Mouse (Mus musculus): ENCODE measurements around the gene Jazf1.

The Jazf1 gene

GRCm38 (mm10) chr6:52797252-52797800 is 271.1 kb downstream of the Jazf1 start:
- DNase-seq (ENCODE audit: low read depth, low spot score) = no peak

- DNase-seq (ENCODE audit: low read depth, low spot score) = no peak
Observed at GRCm38 (mm10) chr6:52796691-52797090, 271.7 kb downstream of the Jazf1 start.

GRCm38 (mm10) chr6:52796035-52796598 is 272.3 kb downstream of the Jazf1 start:
- no peak for DNase-seq (ENCODE audit: low read depth, low spot score)

- DNase-seq (ENCODE audit: low read depth, low spot score) = no peak
Observed at GRCm38 (mm10) chr6:52795029-52795841, 273.2 kb downstream of the Jazf1 start.

GRCm38 (mm10) chr6:52792455-52792854 is 276.0 kb downstream of the Jazf1 start:
- no peak for DNase-seq (ENCODE audit: low read depth, low spot score)

- no peak for DNase-seq (ENCODE audit: low read depth, low spot score)
Observed at GRCm38 (mm10) chr6:52790781-52791180, 277.6 kb downstream of the Jazf1 start.

- DNase-seq (ENCODE audit: low read depth, low spot score) = no peak
Observed at GRCm38 (mm10) chr6:52790316-52790715, 278.1 kb downstream of the Jazf1 start.

GRCm38 (mm10) chr6:52779546-52779945 is 288.9 kb downstream of the Jazf1 start:
- DNase-seq (ENCODE audit: low read depth, low spot score) = no peak

- no peak for DNase-seq (ENCODE audit: low read depth, low spot score)
Observed at GRCm38 (mm10) chr6:52778523-52778922, 289.9 kb downstream of the Jazf1 start.

- DNase-seq (ENCODE audit: low read depth, low spot score) = no peak
Observed at GRCm38 (mm10) chr6:52777034-52777433, 291.4 kb downstream of the Jazf1 start.

- DNase-seq (ENCODE audit: low read depth, low spot score) = no peak
Observed at GRCm38 (mm10) chr6:52775956-52776355, 292.5 kb downstream of the Jazf1 start.

GRCm38 (mm10) chr6:52775350-52775749 is 293.1 kb downstream of the Jazf1 start:
- DNase-seq (ENCODE audit: low read depth, low spot score) = no peak

GRCm38 (mm10) chr6:52773132-52773531 is 295.3 kb downstream of the Jazf1 start:
- DNase-seq (ENCODE audit: low read depth, low spot score) = no peak

- DNase-seq (ENCODE audit: low read depth, low spot score) = no peak
Observed at GRCm38 (mm10) chr6:52770789-52771188, 297.6 kb downstream of the Jazf1 start.

- no peak for DNase-seq (ENCODE audit: low read depth, low spot score)
Observed at GRCm38 (mm10) chr6:52765206-52765605, 303.2 kb downstream of the Jazf1 start.

GRCm38 (mm10) chr6:52752832-52753231 is 315.6 kb downstream of the Jazf1 start:
- no peak for DNase-seq (ENCODE audit: low read depth, low spot score)

- no peak for DNase-seq (ENCODE audit: low read depth, low spot score)
Observed at GRCm38 (mm10) chr6:52734630-52735029, 333.8 kb downstream of the Jazf1 start.

- no peak for DNase-seq (ENCODE audit: low read depth, low spot score)
Observed at GRCm38 (mm10) chr6:52730338-52730737, 338.1 kb downstream of the Jazf1 start.

GRCm38 (mm10) chr6:52724805-52725439 is 343.5 kb downstream of the Jazf1 start:
- DNase-seq (ENCODE audit: low read depth, low spot score) = no peak

Measured in WW6 (cell line).